ENCODE assay signal across 16 mouse cellular contexts in the genomic region with DNA sequence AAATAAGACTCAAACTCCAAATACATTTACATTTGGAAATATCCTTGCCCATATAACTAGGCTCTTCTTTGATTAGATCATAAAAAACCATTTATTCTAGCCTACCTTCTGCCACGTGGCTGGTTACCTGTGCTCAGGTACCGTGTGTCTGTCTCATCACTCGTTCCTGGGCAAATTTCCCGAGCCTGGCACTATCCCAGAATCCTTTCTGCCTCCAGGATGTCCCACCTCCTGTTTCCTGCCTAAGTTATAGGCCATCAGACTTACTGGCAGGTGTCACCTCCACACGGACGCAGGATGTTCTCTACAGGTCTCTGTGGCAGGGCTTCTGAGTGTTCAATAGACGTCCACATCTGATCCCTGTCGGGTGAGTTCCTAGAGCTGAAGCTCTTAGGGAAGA. TPM values are rescaled to one million over a fixed set of nuclear protein-coding genes. Genes with fewer than 3 reads are reported as not detected.
DNase-seq lines count a peak whose midpoint lies in the region.
"Had no signal": no experiment of that assay in that cellular context is flagged by ENCODE, and none has a peak within 500 bp of the region (broad histone marks: within the 10 kb centered on the region; RNA-seq: fewer than 3 reads in every experiment).

No protein-coding gene starts in this region.

- intact Hi-C loops in heart, postnatal 36 days (cut with DNase I) = no loop called here

- DNase-seq in cerebellum, postnatal 14 days = peak; percentile 49 to 69
- DNase-seq in cerebellum, adult 11 months = no peak
- DNase-seq in heart, adult 11 months = peak; percentile 78
- no peak for DNase-seq in heart, postnatal 36 days
- DNase-seq in kidney, adult 9 months = peak; percentile 46
- DNase-seq in kidney, adult 11 months = no peak
- DNase-seq: adrenal gland, adult 2 months; adrenal gland, postnatal 10 days; adrenal gland, postnatal 25 days; cerebellum, adult 18-20 months; cerebellum, adult 9-10 months; embryo, embryonic 11 days had no signal

RNA-seq across cellular contexts. Expression of gene Olfr1393, which starts 13.0 kb away (rescaled TPM):
- total RNA-seq in heart, postnatal 36 days (2021) = under 1 TPM in 1 of 2 experiments, not detected in 1; 0.19 TPM
- total RNA-seq: adrenal gland, postnatal 10 days; adrenal gland, postnatal 25 days; common myeloid progenitor, adult 5-6 weeks; ES-E14; MEL had no signal

RNA-seq across cellular contexts. Expression of gene Olfr1392, which starts 20.0 kb away (rescaled TPM):
- total RNA-seq in heart, postnatal 36 days (2021) = not detected
- total RNA-seq: adrenal gland, adult 2 months; adrenal gland, postnatal 10 days; adrenal gland, postnatal 25 days; common myeloid progenitor, adult 5-6 weeks; ES-E14; MEL had no signal

RNA-seq across cellular contexts. Expression of gene Mgat1, which starts 21.1 kb away (rescaled TPM):
- 10 to 100 TPM; 64.7 to 66.9 TPM for total RNA-seq in heart, postnatal 36 days (2021)

RNA-seq across cellular contexts. Expression of gene Olfr10, which starts 39.4 kb away (rescaled TPM):
- total RNA-seq in heart, postnatal 36 days (2021) = not detected
- total RNA-seq: adrenal gland, adult 2 months; adrenal gland, postnatal 10 days; adrenal gland, postnatal 25 days; adrenal gland, postnatal 4 days; common myeloid progenitor, adult 5-6 weeks; ES-E14; MEL had no signal

RNA-seq across cellular contexts. Expression of gene Olfr1391, which starts 57.4 kb away (rescaled TPM):
- not detected for total RNA-seq in heart, postnatal 36 days (2021)
- total RNA-seq: adrenal gland, adult 2 months; adrenal gland, postnatal 10 days; adrenal gland, postnatal 25 days; adrenal gland, postnatal 4 days; common myeloid progenitor, adult 5-6 weeks; ES-E14; MEL had no signal

Comparison
In these comparisons a context has a peak if more than half of its experiments do, and no peak if none do; other contexts are left out.
1. DNase-seq: peak in cerebellum, postnatal 14 days (2 of 2), heart, adult 11 months (single experiment) and kidney, adult 9 months (single experiment); none in cerebellum, adult 11 months (single experiment), heart, postnatal 36 days (0 of 2) and kidney, adult 11 months (single experiment).